Mouse (Mus musculus) ES-Bruce4 (cell line): ENCODE measurements around the gene Pla2g2f.

ENCODE experiments used
- CTCF ChIP-seq: IDR thresholded peaks from one replicate; pipeline ENCODE4 v1.8.1; 2011; ENCODE audit warnings: low read depth, low read length
- EP300 ChIP-seq: IDR thresholded peaks from 2 replicates; pipeline ENCODE4 v1.6.1; 2011; ENCODE audit warnings: low read depth, low read length; ENCODE audit not compliant: insufficient read depth
- POLR2A ChIP-seq: IDR thresholded peaks from one replicate; pipeline ENCODE4 v1.8.1; 2011; ENCODE audit warnings: low read length; ENCODE audit not compliant: insufficient read depth

GRCm38 (mm10) chr4:138710633-138711032 is 46.8 kb downstream of the Pla2g2f start:
- no peak for TF ChIP-seq POLR2A
- TF ChIP-seq CTCF: no peak
- no peak for TF ChIP-seq EP300
